Mouse (Mus musculus) intestine, embryonic 15.5 days (tissue): ENCODE measurements around the gene Cep89. TPM values are rescaled to one million over a fixed set of nuclear protein-coding genes. Genes with fewer than 3 reads are reported as not detected.

ENCODE experiments used
- ATAC-seq: fragments of 200-750 bp; cut with Nextera tagmentation; 2 replicates; pipeline ENCODE4 v1.8.0; 2017; ENCODE audit warnings: moderate TSS enrichment, moderate library complexity
- H3K27ac ChIP-seq: fragments of 300-500 bp; sonication (generic); 2 replicates; pipeline ENCODE4 v1.5.1; 2015; ENCODE audit warnings: mild to moderate bottlenecking, inconsistent platforms
- H3K27me3 ChIP-seq: fragments of 300-500 bp; sonication (generic); replicated peaks from 2 replicates; pipeline ENCODE4 v1.6.1; 2015; ENCODE audit warnings: inconsistent platforms
- H3K36me3 ChIP-seq: fragments of 300-500 bp; sonication (generic); 2 replicates; pipeline ENCODE4 v1.6.1; 2015; ENCODE audit warnings: inconsistent platforms
- H3K4me1 ChIP-seq: fragments of 300-500 bp; sonication (generic); replicated peaks from 2 replicates; pipeline ENCODE4 v1.6.1; 2015; ENCODE audit warnings: inconsistent platforms
- H3K4me2 ChIP-seq: fragments of 300-500 bp; sonication (generic); replicated peaks from 2 replicates; pipeline ENCODE4 v1.6.1; 2015; ENCODE audit warnings: mild to moderate bottlenecking, inconsistent platforms
- H3K4me3 ChIP-seq: fragments of 300-500 bp; sonication (generic); replicated peaks from 2 replicates; pipeline ENCODE4 v1.5.1; 2015; ENCODE audit warnings: inconsistent platforms
- H3K9ac ChIP-seq: fragments of 300-500 bp; sonication (generic); 2 replicates; pipeline ENCODE4 v1.6.1; 2015; ENCODE audit warnings: inconsistent platforms
- H3K9me3 ChIP-seq: fragments of 300-500 bp; sonication (generic); 2 replicates; pipeline ENCODE4 v1.6.1; 2016; ENCODE audit warnings: inconsistent platforms
- WGBS: fragments of 180-500 bp; shearing (Covaris S2); methylation state at CpG from one replicate; pipeline ENCODE4 v1.1.7; 2015; 5-methylcytosine and 5-hydroxymethylcytosine counted together
- polyA plus RNA-seq: library from polyadenylated mRNA; unstranded; fragments of >200 nt; fragmentation: Nextera tagmentation; extraction: Ambion mirVana; gene quantifications from 2 replicates; pipeline ENCODE4 v1.2.1, GENCODE M21; 2015

The Cep89 gene
- 43.2 and 45.8 TPM in 2 replicates for polyA plus RNA-seq

DNA sequence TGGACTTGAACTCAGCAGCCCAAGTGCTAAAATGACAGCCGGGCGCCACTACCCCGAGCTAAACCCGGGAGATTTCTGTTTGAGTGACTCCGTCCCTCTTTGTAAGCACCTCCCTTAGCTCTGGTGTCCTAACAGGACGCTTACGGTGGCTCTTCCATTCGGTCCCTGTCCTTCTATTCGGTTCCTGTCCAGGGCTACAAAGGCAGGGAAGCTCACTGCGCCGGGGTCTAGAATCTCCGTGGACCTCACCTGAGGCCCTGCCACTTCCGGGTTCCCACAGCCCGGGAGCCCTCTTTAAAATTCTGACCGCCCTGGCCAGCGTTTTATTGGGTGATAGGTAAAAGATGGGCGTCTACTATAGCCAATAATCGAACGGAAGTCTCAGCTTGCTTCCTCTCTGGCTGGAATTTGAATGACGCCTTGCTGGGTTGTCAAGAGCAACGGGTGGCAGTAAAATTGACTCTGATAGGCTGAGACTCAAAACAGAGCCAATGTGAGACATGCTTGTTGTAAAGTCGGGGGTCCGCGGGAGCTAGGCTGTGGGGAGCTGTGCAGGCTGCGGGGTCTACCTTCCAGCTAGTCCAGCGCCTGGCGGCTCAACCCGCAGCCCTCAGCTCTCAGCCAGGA is at the start of gene Cep89, which contains the start of gene Faap24:
Gene Cep89, plus strand, starts transcription at position 494 of the 627 bp plus-strand sequence.
Gene Faap24, minus strand, starts transcription at position 295 of the 627 bp plus-strand sequence.
- peak; percentile 95 for ATAC-seq

DNA sequence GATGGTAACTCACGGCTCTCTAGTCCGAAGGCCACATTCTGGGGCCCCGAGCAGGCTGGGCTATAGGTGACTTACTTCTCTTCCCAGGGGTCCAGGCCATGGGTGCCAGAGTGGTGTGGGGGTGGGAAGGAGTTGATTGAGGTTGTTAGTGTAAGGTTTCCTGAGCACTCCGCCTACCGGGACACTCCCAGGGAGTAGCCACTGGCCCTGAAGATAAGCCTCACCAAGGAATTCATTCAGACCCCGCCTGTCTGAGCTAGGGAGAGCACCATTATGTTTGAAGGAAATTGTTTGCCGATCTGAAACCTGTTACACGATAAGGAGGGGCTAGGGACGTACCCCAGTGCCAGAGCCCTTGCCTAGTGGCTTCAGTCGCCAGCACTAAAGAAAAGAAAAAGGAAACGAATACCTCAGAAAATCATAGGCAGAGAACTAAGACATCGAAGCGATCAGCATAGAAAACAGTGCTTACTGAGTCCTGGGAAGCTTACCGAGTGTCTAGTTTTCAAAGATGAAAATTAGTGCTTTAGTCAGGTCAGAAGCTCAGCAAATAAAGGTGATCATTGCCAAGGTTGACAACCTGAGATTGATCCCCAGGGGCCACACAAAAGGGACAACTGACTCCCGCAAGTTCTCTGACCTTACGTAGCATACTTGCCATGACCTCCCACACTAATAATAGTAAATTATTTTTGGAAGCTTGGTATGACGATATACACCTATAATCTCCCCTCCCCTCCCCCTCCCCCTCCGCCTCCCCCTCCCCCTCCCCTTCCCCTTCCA is 48.7 kb upstream of the Cep89 start:
- no peak overlapping the region for H3K9ac ChIP-seq
- peak overlapping the region; percentile 39 for H3K4me2 ChIP-seq
- H3K4me1 ChIP-seq: peaks cover 2% of the 10 kb centered on the region; the same call in 1 of the 2 replicates
- H3K27me3 ChIP-seq: no peaks in the 10 kb centered on the region
- peak; percentile 75 for ATAC-seq
- no peaks in the 10 kb centered on the region for H3K36me3 ChIP-seq
- WGBS: 44% methylated on average over 17 of the region's 18 CpGs
- peak overlapping the region; percentile 79 for H3K27ac ChIP-seq
- H3K9me3 ChIP-seq: no peaks in the 10 kb centered on the region
- H3K4me3 ChIP-seq: no peak overlapping the region

More for the DNA sequence above, at the start of gene Cep89, which contains the start of gene Faap24:
- Histone ChIP-seq H3K4me2 (peak within 1 kb of the TSS; percentile 83), H3K4me1 (peaks cover 17% of the 10 kb centered on the region), H3K27me3 (no peaks in the 10 kb centered on the region), H3K4me3 (peak within 1 kb of the TSS; percentile 75), H3K9ac (peak within 1 kb of the TSS; percentile 73), H3K27ac (peak within 1 kb of the TSS; percentile 66), H3K36me3 (peaks cover 25% of the 10 kb centered on the region; the same call in 1 of the 2 replicates), H3K9me3 (no peaks in the 10 kb centered on the region)
- WGBS: under 1% methylated on average over 28 of the region's 28 CpGs

GRCm38 (mm10) chr7:35349022-35349421 is 47.8 kb upstream of the Cep89 start:
- Histone ChIP-seq H3K36me3 (no peaks in the 10 kb centered on the region; the same call in 1 of the 2 replicates), H3K4me2 (peak overlapping the region; percentile 22; the same call in 1 of the 2 replicates), H3K4me1 (peaks cover 3% of the 10 kb centered on the region; the same call in 1 of the 2 replicates), H3K9ac (no peak overlapping the region), H3K27me3 (no peaks in the 10 kb centered on the region), H3K4me3 (no peak overlapping the region), H3K27ac (peak overlapping the region; percentile 79), H3K9me3 (no peaks in the 10 kb centered on the region)
- no peak for ATAC-seq
- WGBS: 75% methylated on average over 4 of the region's 4 CpGs

GRCm38 (mm10) chr7:35349886-35350684 is 46.8 kb upstream of the Cep89 start:
- Histone ChIP-seq H3K27me3 (no peaks in the 10 kb centered on the region), H3K27ac (peak overlapping the region; percentile 64), H3K9ac (no peak overlapping the region), H3K4me3 (no peak overlapping the region), H3K36me3 (no peaks in the 10 kb centered on the region; the same call in 1 of the 2 replicates), H3K4me1 (peaks cover 8% of the 10 kb centered on the region; the same call in 1 of the 2 replicates), H3K4me2 (no peak overlapping the region), H3K9me3 (no peaks in the 10 kb centered on the region)
- 68% methylated on average over 8 of the region's 8 CpGs for WGBS
- ATAC-seq: peak; percentile 55

- Histone ChIP-seq H3K36me3 (no peaks in the 10 kb centered on the region; the same call in 1 of the 2 replicates), H3K4me2 (no peak overlapping the region), H3K27ac (no peak overlapping the region), H3K9me3 (no peaks in the 10 kb centered on the region), H3K9ac (no peak overlapping the region), H3K4me1 (0 out of 2 replicates have a peak, but pooled peaks cover 8% of the 10 kb centered on the region), H3K4me3 (no peak overlapping the region), H3K27me3 (no peaks in the 10 kb centered on the region)
- whole genome bisulfite sequencing: 89% methylated on average over 3 of the region's 3 CpGs
- no peak for ATAC-seq
These were observed 45.7 kb upstream of the Cep89 start for GRCm38 (mm10) chr7:35351155-35351554.

GRCm38 (mm10) chr7:35353306-35353705 is 43.5 kb upstream of the Cep89 start:
- ATAC-seq: no peak
- 92% methylated on average over 15 of the region's 15 CpGs for WGBS
- Histone ChIP-seq H3K9me3 (no peaks in the 10 kb centered on the region), H3K9ac (no peak overlapping the region), H3K27ac (peak overlapping the region; percentile 33; the same call in 1 of the 2 replicates), H3K4me2 (no peak overlapping the region), H3K4me1 (0 out of 2 replicates have a peak, but pooled peaks cover 6% of the 10 kb centered on the region), H3K27me3 (no peaks in the 10 kb centered on the region), H3K4me3 (no peak overlapping the region), H3K36me3 (no peaks in the 10 kb centered on the region; the same call in 1 of the 2 replicates)

DNA sequence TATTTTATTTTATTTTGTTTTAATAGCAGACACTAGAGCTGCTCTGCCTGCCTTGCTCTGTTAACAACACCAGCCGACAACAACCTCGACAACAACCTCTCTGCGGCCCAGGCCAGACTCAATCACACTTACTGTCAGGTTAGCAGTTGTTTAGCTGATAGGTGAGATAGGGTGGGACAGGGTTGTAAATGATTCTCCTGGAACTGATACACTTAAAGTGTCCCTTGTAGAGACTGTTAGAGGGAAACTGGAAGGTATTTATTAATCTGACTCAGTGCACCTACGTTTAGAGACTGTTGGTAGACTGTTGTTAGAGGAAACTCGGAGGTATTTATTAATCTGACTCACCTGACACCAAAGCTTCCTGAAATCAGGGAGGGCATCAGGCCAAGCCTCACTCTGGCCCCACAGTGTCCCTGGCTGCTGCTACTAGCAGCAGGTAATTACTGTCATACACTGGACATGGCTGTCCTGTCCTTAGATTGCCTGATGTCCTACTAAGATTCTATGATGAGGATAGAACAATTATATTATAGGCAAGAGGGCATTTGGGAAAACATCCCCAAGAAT is 41.4 kb upstream of the Cep89 start:
- H3K27me3 ChIP-seq: no peaks in the 10 kb centered on the region
- peak overlapping the region; percentile 20; the same call in 1 of the 2 replicates for H3K9ac ChIP-seq
- no peak overlapping the region for H3K4me2 ChIP-seq
- peak; percentile 86 for ATAC-seq
- no peaks in the 10 kb centered on the region; the same call in 1 of the 2 replicates for H3K36me3 ChIP-seq
- H3K9me3 ChIP-seq: no peaks in the 10 kb centered on the region
- 0 out of 2 replicates have a peak, but pooled peaks cover 6% of the 10 kb centered on the region for H3K4me1 ChIP-seq
- 17% methylated on average over 5 of the region's 5 CpGs for WGBS
- peak overlapping the region; percentile 78 for H3K27ac ChIP-seq
- no peak overlapping the region for H3K4me3 ChIP-seq

GRCm38 (mm10) chr7:35357621-35358020 is 39.2 kb upstream of the Cep89 start:
- Histone ChIP-seq H3K9ac (no peak overlapping the region), H3K36me3 (no peaks in the 10 kb centered on the region; the same call in 1 of the 2 replicates)
- no peak for ATAC-seq

DNA sequence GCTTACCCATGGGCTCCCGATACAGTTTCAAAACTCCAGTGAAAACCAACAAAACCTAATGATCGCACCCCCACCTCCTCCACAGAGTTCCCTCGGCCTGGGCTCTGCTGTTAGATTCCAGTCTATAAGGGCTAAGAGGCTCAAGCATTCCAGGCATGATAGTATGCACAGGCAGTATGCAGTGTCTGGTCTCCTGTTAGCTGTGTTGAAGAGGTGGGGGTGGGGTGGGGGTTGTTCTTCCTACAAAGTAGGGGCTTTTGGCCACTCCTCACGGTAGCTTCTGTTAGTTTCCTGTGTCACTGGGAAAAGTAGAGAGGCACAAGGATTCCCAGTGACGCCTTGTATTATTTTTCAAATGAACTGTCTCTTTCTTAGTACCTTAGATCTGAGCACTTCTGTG is 34.6 kb upstream of the Cep89 start:
- H3K9ac ChIP-seq: no peak overlapping the region
- peaks cover 6% of the 10 kb centered on the region for H3K4me1 ChIP-seq
- H3K4me2 ChIP-seq: no peak overlapping the region
- ATAC-seq: no peak
- peak overlapping the region; percentile 4; the same call in 1 of the 2 replicates for H3K27ac ChIP-seq
- peaks cover 6% of the 10 kb centered on the region for H3K36me3 ChIP-seq
- WGBS: 50% methylated on average over 5 of the region's 5 CpGs
- no peaks in the 10 kb centered on the region for H3K27me3 ChIP-seq
- H3K9me3 ChIP-seq: no peaks in the 10 kb centered on the region
- H3K4me3 ChIP-seq: no peak overlapping the region

More at GRCm38 (mm10) chr7:35357621-35358020, 39.2 kb upstream of the Cep89 start:
- Histone ChIP-seq H3K27ac (no peak overlapping the region), H3K4me2 (no peak overlapping the region), H3K9me3 (no peaks in the 10 kb centered on the region), H3K4me1 (peaks cover 12% of the 10 kb centered on the region), H3K4me3 (no peak overlapping the region), H3K27me3 (no peaks in the 10 kb centered on the region)
- WGBS: 84% methylated on average over 12 of the region's 12 CpGs

GRCm38 (mm10) chr7:35362868-35363267 is 34.0 kb upstream of the Cep89 start:
- no peak overlapping the region for H3K4me2 ChIP-seq
- no peaks in the 10 kb centered on the region for H3K9me3 ChIP-seq
- WGBS: 60% methylated on average over 5 of the region's 5 CpGs
- peaks cover 6% of the 10 kb centered on the region for H3K4me1 ChIP-seq
- ATAC-seq: peak; percentile 70
- H3K27me3 ChIP-seq: no peaks in the 10 kb centered on the region
- H3K36me3 ChIP-seq: peaks cover 6% of the 10 kb centered on the region
- peak overlapping the region; percentile 4; the same call in 1 of the 2 replicates for H3K27ac ChIP-seq
- H3K4me3 ChIP-seq: no peak overlapping the region
- H3K9ac ChIP-seq: no peak overlapping the region

DNA sequence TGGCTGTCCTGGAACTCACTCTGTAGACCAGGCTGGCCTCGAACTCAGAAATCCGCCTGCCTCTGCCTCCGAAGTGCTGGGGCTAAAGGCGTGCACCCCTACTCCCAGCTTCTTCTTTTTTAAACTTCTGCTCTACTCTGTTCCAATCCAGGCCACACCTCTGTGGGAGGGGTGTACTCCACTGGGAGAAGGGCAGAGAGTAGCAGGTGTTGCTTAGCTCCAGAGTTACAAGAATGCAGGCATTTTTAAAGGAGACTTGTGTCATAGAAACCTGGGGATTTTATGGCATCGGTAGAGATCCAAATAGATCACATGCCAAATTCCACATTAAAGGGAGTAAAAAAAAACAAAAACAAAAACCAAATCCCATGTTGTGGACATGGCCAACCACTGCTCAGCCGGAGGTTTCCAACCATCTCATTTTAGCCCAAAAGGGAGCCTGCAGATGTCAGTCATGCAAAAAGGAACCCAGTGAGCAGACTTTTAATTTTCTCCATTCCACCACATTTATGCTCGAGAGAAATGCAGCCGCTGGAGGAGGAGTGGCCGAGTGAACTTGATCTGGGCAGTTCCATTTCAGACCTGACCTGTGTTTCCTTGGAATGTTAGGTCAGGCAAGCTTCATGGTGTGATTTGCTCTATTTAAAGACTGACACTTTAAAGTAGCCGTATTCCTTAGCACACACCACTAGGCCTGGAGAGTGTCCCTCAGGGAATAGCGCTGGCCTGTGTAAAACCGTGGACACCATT is 31.5 kb upstream of the Cep89 start:
- WGBS: 72% methylated on average over 12 of the region's 12 CpGs
- Histone ChIP-seq H3K9ac (no peak overlapping the region), H3K4me1 (peaks cover 6% of the 10 kb centered on the region), H3K9me3 (no peaks in the 10 kb centered on the region), H3K27me3 (no peaks in the 10 kb centered on the region), H3K4me2 (no peak overlapping the region), H3K27ac (no peak overlapping the region), H3K36me3 (peaks cover 6% of the 10 kb centered on the region), H3K4me3 (no peak overlapping the region)
- 0 out of 2 replicates have a peak, but pooled peaks have one; percentile 27 for ATAC-seq
